Mouse (Mus musculus): ENCODE results near the gene Ccnc. TPM values are rescaled to one million over a fixed set of nuclear protein-coding genes. Genes with fewer than 3 reads are reported as not detected.

Gene Ccnc
- polyA plus RNA-seq, 1 experiment = 8.5 TPM

DNA sequence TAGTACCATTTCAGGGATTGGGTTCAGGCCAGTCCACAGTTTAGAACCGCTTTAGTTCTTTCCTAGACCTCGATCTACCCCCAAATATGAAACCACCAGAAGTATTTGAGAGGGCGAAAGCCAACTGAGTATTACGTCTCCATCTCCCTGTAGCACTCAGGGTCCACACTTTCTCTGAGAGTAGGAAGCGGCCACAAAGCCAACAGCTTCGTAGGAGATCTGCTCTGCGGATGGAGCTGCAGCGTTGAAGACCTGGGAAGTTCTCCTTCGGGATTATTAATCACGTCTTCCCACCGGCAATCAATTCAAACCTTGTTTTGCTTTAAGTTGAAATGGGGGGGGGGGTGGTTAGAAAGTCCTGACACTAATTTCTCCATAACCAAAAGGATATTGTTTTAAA lies 41.1 kb upstream of the Ccnc start:
- Histone ChIP-seq H3K27me3 (ENCODE audit: control insufficient read depth, insufficient read depth, insufficient read length) (peaks cover 61% of the 10 kb centered on the region), H3ac (ENCODE audit: control insufficient read depth, insufficient read length) (no peak overlapping the region), H3K4me2 (ENCODE audit: low read depth) (no peak overlapping the region), H3K79me2 (ENCODE audit: control insufficient read depth, insufficient read depth) (no peaks in the 10 kb centered on the region), H3K4me3 (no peak overlapping the region), H3K36me3 (ENCODE audit: control insufficient read depth, insufficient read depth) (no peaks in the 10 kb centered on the region)
- TF ChIP-seq MYOG (IDR thresholded peaks at IDR 0.05; ENCODE audit: control insufficient read depth in 1 of 3, insufficient read depth in 1 of 3, insufficient read length in 2 of 3, low read depth in 2 of 3) (no peak), REST (IDR thresholded peaks at IDR 0.05; ENCODE audit: insufficient read depth, insufficient read length) (no peak), SRF (IDR thresholded peaks at IDR 0.05; ENCODE audit: control insufficient read depth, insufficient read length, low read depth) (no peak), TCF3 (IDR thresholded peaks at IDR 0.05; ENCODE audit: insufficient read length, low read depth) (no peak), POLR2AphosphoS2 (IDR thresholded peaks at IDR 0.05; ENCODE audit: insufficient read length, low read depth) (no peak), MYOD1 (IDR thresholded peaks at IDR 0.05; ENCODE audit: control insufficient read depth in 1 of 3, insufficient read length in 2 of 3, low read depth in 2 of 3) (no peak), CEBPB (IDR thresholded peaks at IDR 0.05; ENCODE audit: insufficient read depth, poor library complexity, severe bottlenecking) (no peak), POLR2A (IDR thresholded peaks at IDR 0.05; ENCODE audit: insufficient read length, low read depth) (no peak)

GRCm38 (mm10) chr4:21686934-21687333 lies 40.6 kb upstream of the Ccnc start:
- Histone ChIP-seq H3K4me3 (no peak overlapping the region), H3K36me3 (ENCODE audit: control insufficient read depth, insufficient read depth) (no peaks in the 10 kb centered on the region), H3ac (ENCODE audit: control insufficient read depth, insufficient read length) (no peak overlapping the region), H3K79me2 (ENCODE audit: control insufficient read depth, insufficient read depth) (no peaks in the 10 kb centered on the region), H3K4me2 (ENCODE audit: low read depth) (no peak overlapping the region), H3K27me3 (ENCODE audit: control insufficient read depth, insufficient read depth, insufficient read length) (peaks cover 62% of the 10 kb centered on the region)
- TF ChIP-seq MAX (IDR thresholded peaks at IDR 0.05; ENCODE audit: low read depth) (no peak), TCF12 (IDR thresholded peaks at IDR 0.05; ENCODE audit: insufficient read depth, poor library complexity, severe bottlenecking) (no peak)

DNA sequence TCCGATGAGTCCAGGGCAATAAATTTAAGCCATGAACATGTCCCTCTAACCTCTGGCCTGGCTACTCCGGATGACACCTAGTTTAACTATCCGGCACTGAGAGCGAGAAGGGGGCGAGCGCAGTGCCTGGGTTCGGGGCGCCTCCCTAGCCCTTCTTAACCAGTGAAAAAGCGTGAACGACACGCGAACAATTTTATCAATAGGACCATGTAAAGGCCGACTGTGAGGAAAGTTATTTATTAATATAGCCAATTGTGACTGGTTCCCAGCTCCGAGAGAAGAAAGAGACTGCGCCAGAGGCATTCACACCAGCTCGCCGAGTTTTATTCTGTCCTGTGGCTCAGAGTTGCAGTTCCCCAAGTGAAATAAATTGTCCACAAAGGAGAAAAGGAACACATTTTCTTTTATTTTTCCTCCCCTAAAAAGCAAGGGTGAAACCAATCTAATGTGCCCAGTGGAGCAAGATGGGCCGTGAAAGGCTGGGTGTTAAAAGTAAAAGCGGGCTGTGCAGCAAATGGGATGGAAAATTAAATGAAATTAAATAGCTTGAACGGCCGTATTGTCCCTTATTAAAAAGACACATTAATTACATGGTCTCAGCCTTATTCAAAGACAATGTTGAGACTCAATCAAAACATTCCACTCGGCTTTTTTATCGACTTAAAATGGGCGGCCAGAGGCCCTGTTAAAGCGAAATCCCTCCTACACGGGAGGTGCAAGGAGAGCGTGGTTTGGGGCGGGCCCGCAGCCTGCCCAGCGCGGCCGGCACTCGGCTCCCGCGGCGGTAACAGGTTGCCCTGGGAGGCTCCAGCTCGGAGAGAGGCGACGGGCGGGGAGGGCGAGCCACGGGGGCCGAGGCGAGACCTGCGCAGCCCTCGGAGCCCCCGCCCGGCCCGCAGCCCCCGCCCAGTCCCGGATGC lies 39.5 kb upstream of the Ccnc start:
- Histone ChIP-seq H3K36me3 (ENCODE audit: control insufficient read depth, insufficient read depth) (no peaks in the 10 kb centered on the region), H3ac (ENCODE audit: control insufficient read depth, insufficient read length) (no peak overlapping the region), H3K27me3 (ENCODE audit: control insufficient read depth, insufficient read depth, insufficient read length) (peaks cover 61% of the 10 kb centered on the region), H3K4me2 (ENCODE audit: low read depth) (no peak overlapping the region), H3K4me3 (no peak overlapping the region), H3K79me2 (ENCODE audit: control insufficient read depth, insufficient read depth) (no peaks in the 10 kb centered on the region)
- no peak for TF ChIP-seq CEBPB (IDR thresholded peaks at IDR 0.05; ENCODE audit: insufficient read depth, poor library complexity, severe bottlenecking)

DNA sequence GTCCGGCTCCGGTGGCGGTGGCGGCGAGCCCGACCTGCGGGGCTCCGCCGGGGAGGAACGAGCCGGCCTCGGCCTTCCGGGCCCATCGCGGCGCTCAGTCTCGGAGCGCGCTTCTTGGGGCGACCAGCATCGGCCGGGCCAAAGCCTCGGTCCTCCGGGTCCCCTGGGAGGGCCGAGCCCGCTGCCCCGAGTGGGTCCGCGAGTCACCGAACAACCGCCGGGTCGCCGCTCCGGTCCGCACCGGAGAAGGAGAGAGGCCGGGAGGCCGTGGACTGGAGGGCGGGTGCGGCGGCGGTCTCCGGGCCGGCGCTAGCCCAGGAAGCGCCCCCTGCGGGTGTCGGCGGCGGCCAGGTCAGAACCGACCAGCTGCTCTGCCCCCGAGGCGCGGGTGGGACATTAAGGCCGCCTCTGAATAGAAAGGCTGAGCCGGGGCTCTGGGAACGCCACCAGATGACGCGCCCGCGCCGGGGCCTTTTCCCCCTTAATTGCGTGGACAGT lies 38.7 kb upstream of the Ccnc start:
- Histone ChIP-seq H3K36me3 (ENCODE audit: control insufficient read depth, insufficient read depth) (no peaks in the 10 kb centered on the region), H3K4me3 (no peak overlapping the region), H3ac (ENCODE audit: control insufficient read depth, insufficient read length) (no peak overlapping the region), H3K4me2 (ENCODE audit: low read depth) (no peak overlapping the region), H3K79me2 (ENCODE audit: control insufficient read depth, insufficient read depth) (no peaks in the 10 kb centered on the region), H3K27me3 (ENCODE audit: control insufficient read depth, insufficient read depth, insufficient read length) (peaks cover 57% of the 10 kb centered on the region)
- TF ChIP-seq MYOG (IDR thresholded peaks at IDR 0.05; ENCODE audit: control insufficient read depth in 1 of 3, insufficient read depth in 1 of 3, insufficient read length in 2 of 3, low read depth in 2 of 3) (no peak), REST (IDR thresholded peaks at IDR 0.05; ENCODE audit: insufficient read depth, insufficient read length) (no peak), CEBPB (IDR thresholded peaks at IDR 0.05; ENCODE audit: insufficient read depth, poor library complexity, severe bottlenecking) (no peak), MYOD1 (IDR thresholded peaks at IDR 0.05; ENCODE audit: control insufficient read depth in 1 of 3, insufficient read length in 2 of 3, low read depth in 2 of 3) (no peak), E2F4 (IDR thresholded peaks at IDR 0.05; ENCODE audit: insufficient read depth) (no peak), POLR2A (IDR thresholded peaks at IDR 0.05; ENCODE audit: insufficient read length, low read depth) (no peak), MAX (IDR thresholded peaks at IDR 0.05; ENCODE audit: low read depth) (no peak), USF1 (IDR thresholded peaks at IDR 0.05; ENCODE audit: low read depth) (no peak)

DNA sequence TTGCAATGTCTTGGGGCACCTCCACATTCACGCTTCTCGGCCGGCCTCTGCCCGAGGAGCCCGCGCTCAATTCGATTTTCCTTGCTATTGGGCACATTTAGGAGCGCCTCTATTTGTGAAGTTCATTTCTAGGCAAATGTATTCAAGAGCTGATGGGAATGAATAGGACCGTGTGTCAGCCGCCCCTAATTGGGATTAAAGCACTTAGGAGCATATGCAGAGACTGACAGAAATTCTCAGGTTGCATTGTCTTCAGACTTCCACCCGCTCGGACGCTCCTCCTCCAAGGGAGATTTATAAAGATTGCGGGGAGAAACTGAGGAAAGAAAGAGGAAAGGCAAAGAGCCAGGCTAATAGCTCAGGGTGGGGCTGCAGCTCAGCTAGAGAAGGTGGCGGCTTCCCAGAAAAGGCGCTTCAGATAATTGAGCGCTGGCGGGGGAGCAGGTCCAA lies 38.0 kb upstream of the Ccnc start:
- Histone ChIP-seq H3K27me3 (ENCODE audit: control insufficient read depth, insufficient read depth, insufficient read length) (peaks cover 52% of the 10 kb centered on the region), H3K4me2 (ENCODE audit: low read depth) (no peak overlapping the region), H3K4me3 (no peak overlapping the region), H3K36me3 (ENCODE audit: control insufficient read depth, insufficient read depth) (no peaks in the 10 kb centered on the region), H3ac (ENCODE audit: control insufficient read depth, insufficient read length) (no peak overlapping the region), H3K79me2 (ENCODE audit: control insufficient read depth, insufficient read depth) (no peaks in the 10 kb centered on the region)
- no peak for TF ChIP-seq POLR2A (IDR thresholded peaks at IDR 0.05; ENCODE audit: insufficient read length, low read depth)
- TF ChIP-seq REST (IDR thresholded peaks at IDR 0.05; ENCODE audit: insufficient read depth, insufficient read length) = no peak
- TF ChIP-seq CEBPB (IDR thresholded peaks at IDR 0.05; ENCODE audit: insufficient read depth, poor library complexity, severe bottlenecking) = no peak
- no peak for TF ChIP-seq SRF (IDR thresholded peaks at IDR 0.05; ENCODE audit: control insufficient read depth, insufficient read length, low read depth)
- no peak for TF ChIP-seq TCF3 (IDR thresholded peaks at IDR 0.05; ENCODE audit: insufficient read length, low read depth)
- no peak for TF ChIP-seq MYOD1 (IDR thresholded peaks at IDR 0.05; ENCODE audit: control insufficient read depth in 1 of 3, insufficient read length in 2 of 3, low read depth in 2 of 3)
- TF ChIP-seq MYOG (IDR thresholded peaks at IDR 0.05; ENCODE audit: control insufficient read depth in 1 of 3, insufficient read depth in 1 of 3, insufficient read length in 2 of 3, low read depth in 2 of 3) = no peak
- TF ChIP-seq E2F4 (IDR thresholded peaks at IDR 0.05; ENCODE audit: insufficient read depth) = no peak
- TF ChIP-seq TCF12 (IDR thresholded peaks at IDR 0.05; ENCODE audit: insufficient read depth, poor library complexity, severe bottlenecking) = no peak
- no peak for TF ChIP-seq POLR2AphosphoS2 (IDR thresholded peaks at IDR 0.05; ENCODE audit: insufficient read length, low read depth)
- no peak for TF ChIP-seq USF1 (IDR thresholded peaks at IDR 0.05; ENCODE audit: low read depth)
- TF ChIP-seq MAX (IDR thresholded peaks at IDR 0.05; ENCODE audit: low read depth) = no peak
